Mouse (Mus musculus) MEL (cell line): ENCODE results near the gene Zic5. TPM values are rescaled to one million over a fixed set of nuclear protein-coding genes. Genes with fewer than 3 reads are reported as not detected.

Experiments
- DNase-seq: peaks from one replicate; pipeline ENCODE4 v3.0.0; 2011; ENCODE audit warnings: low read depth, low spot score
- H3K27ac ChIP-seq: 2 replicates; pipeline ENCODE4 v1.5.1; 2012; ENCODE audit warnings: low read depth, mild to moderate bottlenecking, control low read depth, low read length, moderate library complexity; ENCODE audit not compliant: control insufficient read depth
- H3K27me3 ChIP-seq, 2 experiments: fragments of 150-350 bp in 1 of 2; sonication (generic) in 1 of 2; 2 replicates each; pipeline ENCODE4 v1.6.1; 2012; ENCODE audit warnings: low read length in 2 of 2, mild to moderate bottlenecking in 2 of 2, improper control_type of control experiment in 1 of 2, moderate library complexity in 1 of 2; ENCODE audit not compliant: insufficient read depth in 2 of 2, control insufficient read depth in 1 of 2
- H3K36me3 ChIP-seq, 2 experiments: 2 replicates each; pipeline ENCODE4 v1.6.1; 2012 to 2014; ENCODE audit warnings: low read length in 2 of 2, improper control_type of control experiment in 1 of 2, inconsistent platforms in 1 of 2, mild to moderate bottlenecking in 1 of 2; ENCODE audit not compliant: insufficient read depth in 2 of 2, control insufficient read depth in 1 of 2
- H3K4me1 ChIP-seq, 2 experiments: fragments of 150-350 bp in 1 of 2; sonication (generic) in 1 of 2; 2 replicates each; pipeline ENCODE4 v1.6.1; 2012; ENCODE audit warnings: low read length in 2 of 2, improper control_type of control experiment in 1 of 2, mild to moderate bottlenecking in 1 of 2; ENCODE audit not compliant: insufficient read depth in 2 of 2, control insufficient read depth in 1 of 2
- H3K4me3 ChIP-seq, 2 experiments: fragments of 150-350 bp in 1 of 2; sonication (generic) in 1 of 2; 2 replicates each; pipeline ENCODE4 v1.5.1; 2012; ENCODE audit warnings: low read depth in 2 of 2, low read length in 2 of 2, mild to moderate bottlenecking in 2 of 2, moderate library complexity in 2 of 2, control low read depth in 1 of 2, improper control_type of control experiment in 1 of 2; ENCODE audit not compliant: control insufficient read depth in 1 of 2, insufficient read depth in 1 of 2
- H3K79me2 ChIP-seq: 2 replicates; pipeline ENCODE4 v1.6.1; 2012; ENCODE audit warnings: mild to moderate bottlenecking, low read length, moderate library complexity; ENCODE audit not compliant: control insufficient read depth, poor library complexity, insufficient read depth
- H3K9ac ChIP-seq: 2 replicates; pipeline ENCODE4 v1.6.1; 2012; ENCODE audit warnings: low read depth, mild to moderate bottlenecking, control low read depth, low read length, moderate library complexity; ENCODE audit not compliant: control insufficient read depth, poor library complexity, severe bottlenecking
- H3K9me3 ChIP-seq: fragments of 150-350 bp; sonication (generic); replicated peaks from 2 replicates; pipeline ENCODE4 v1.6.1; 2012; ENCODE audit warnings: mild to moderate bottlenecking, low read length, improper control_type of control experiment, moderate library complexity; ENCODE audit not compliant: insufficient read depth
- BHLHE40 ChIP-seq: IDR thresholded peaks from 2 replicates; pipeline ENCODE4 v1.6.1; 2012; ENCODE audit warnings: low read depth, mild to moderate bottlenecking, inconsistent platforms, low read length, improper control_type of control experiment, borderline replicate concordance
- EP300 ChIP-seq, 2 experiments: IDR thresholded peaks; 2 replicates each; pipeline ENCODE4 v1.6.1; 2011; ENCODE audit warnings: improper control_type of control experiment in 2 of 2, low read length in 2 of 2, low read depth in 1 of 2, mild to moderate bottlenecking in 1 of 2
- GABPA ChIP-seq: IDR thresholded peaks from 2 replicates; pipeline ENCODE4 v1.6.1; 2012; ENCODE audit warnings: low read depth, mild to moderate bottlenecking, inconsistent platforms, low read length, improper control_type of control experiment, moderate library complexity
- GATA1 ChIP-seq: IDR thresholded peaks from 2 replicates; pipeline ENCODE4 v1.6.1; 2011; ENCODE audit warnings: low read depth, low read length, improper control_type of control experiment
- HCFC1 ChIP-seq: IDR thresholded peaks from 2 replicates; pipeline ENCODE4 v1.6.1; 2012; ENCODE audit warnings: low read depth, mild to moderate bottlenecking, inconsistent platforms, low read length, improper control_type of control experiment, moderate library complexity
- KAT2A ChIP-seq: conservative IDR thresholded peaks from 2 replicates; pipeline ENCODE4 v1.6.1; 2012; ENCODE audit warnings: low read depth, low read length, improper control_type of control experiment, inconsistent platforms
- MYC ChIP-seq: IDR thresholded peaks from 2 replicates; pipeline ENCODE4 v1.6.1; 2011; ENCODE audit warnings: low read depth, mild to moderate bottlenecking, low read length, improper control_type of control experiment, moderate library complexity
- NRF1 ChIP-seq: IDR thresholded peaks from 2 replicates; pipeline ENCODE4 v1.6.1; 2014; ENCODE audit warnings: low read depth, mild to moderate bottlenecking, inconsistent platforms, low read length, improper control_type of control experiment, moderate library complexity; ENCODE audit not compliant: poor library complexity, insufficient read depth, severe bottlenecking
- POLR2AphosphoS2 ChIP-seq: IDR thresholded peaks from 2 replicates; pipeline ENCODE4 v1.6.1; 2011; ENCODE audit warnings: low read length, improper control_type of control experiment
- RCOR1 ChIP-seq: IDR thresholded peaks from 2 replicates; pipeline ENCODE4 v1.6.1; 2012; ENCODE audit warnings: low read depth, mild to moderate bottlenecking, inconsistent platforms, low read length, improper control_type of control experiment
- TBP ChIP-seq: IDR thresholded peaks from 2 replicates; pipeline ENCODE4 v1.8.0; 2011; ENCODE audit warnings: low read depth, low read length, improper control_type of control experiment
- TCF12 ChIP-seq: IDR thresholded peaks from 2 replicates; pipeline ENCODE4 v1.6.1; 2014; ENCODE audit warnings: low read depth, mild to moderate bottlenecking, inconsistent platforms, low read length, improper control_type of control experiment, moderate library complexity
- USF1 ChIP-seq: IDR thresholded peaks from 2 replicates; pipeline ENCODE4 v1.6.1; 2014; ENCODE audit warnings: low read depth, mild to moderate bottlenecking, inconsistent platforms, low read length, improper control_type of control experiment, moderate library complexity
- ZMIZ1 ChIP-seq: IDR thresholded peaks from 2 replicates; pipeline ENCODE4 v1.6.1; 2012; ENCODE audit warnings: low read depth, mild to moderate bottlenecking, inconsistent platforms, low read length, improper control_type of control experiment, moderate library complexity
- ZNF384 ChIP-seq: IDR thresholded peaks from 2 replicates; pipeline ENCODE4 v1.6.1; 2012; ENCODE audit warnings: low read depth, mild to moderate bottlenecking, inconsistent platforms, low read length, improper control_type of control experiment
- polyA plus RNA-seq, 2 experiments: library from polyadenylated mRNA; stranded (reverse) in 1 of 2; unstranded in 1 of 2; fragments of >175 nt in 1 of 2; fragments of >200 nt in 1 of 2; gene quantifications; 2 replicates each; pipeline versions ENCODE4 v1.2.1 to v1.2.4; 2012; ENCODE audit warnings: low replicate concordance in 2 of 2, low read depth in 1 of 2; ENCODE audit not compliant: insufficient read length in 2 of 2, insufficient read depth in 1 of 2, missing spikeins in 1 of 2
- total RNA-seq: library from RNA; depleted of rRNA; stranded (reverse); fragments of 300-350 nt; gene quantifications from 2 replicates; pipeline ENCODE4 v1.2.3, GENCODE M21; 2012

Gene Zic5
- total and polyA plus RNA-seq, 3 experiments = 10.4 to 50.6 (median 23.6) TPM

DNA sequence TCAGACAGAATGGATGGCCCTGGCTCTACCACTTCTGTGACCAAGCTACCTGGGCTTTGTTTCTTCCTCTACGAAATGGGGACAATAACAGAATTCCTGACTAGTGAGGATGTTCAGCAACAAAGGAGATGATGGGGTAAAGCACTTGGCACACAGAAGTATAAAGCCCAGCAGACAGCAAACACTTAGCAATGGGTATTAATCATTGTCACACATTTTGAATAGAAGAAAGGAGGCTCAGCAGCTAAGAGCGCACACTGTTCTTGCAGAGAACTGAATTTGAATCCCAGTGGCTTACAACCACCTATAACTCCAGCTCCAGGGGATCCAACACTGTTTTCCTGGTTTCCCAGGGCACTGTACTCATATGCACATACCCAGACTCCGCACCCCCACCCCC, 37.8 kb downstream of the Zic5 start:
- no peaks in the 10 kb centered on the region for H3K27me3 ChIP-seq
- H3K79me2 ChIP-seq = no peaks in the 10 kb centered on the region
- H3K4me1 ChIP-seq = peaks cover 0 to 4% of the 10 kb centered on the region in 2 experiments; a peak in 3 of 4 replicates
- DNase-seq = no peak
- H3K9me3 ChIP-seq = no peaks in the 10 kb centered on the region
- no peak overlapping the region for H3K4me3 ChIP-seq
- peaks cover 0 to 5% of the 10 kb centered on the region in 2 experiments; a peak in 2 of 4 replicates for H3K36me3 ChIP-seq
- TF ChIP-seq GABPA = no peak
- no peak for TF ChIP-seq RCOR1
- TF ChIP-seq MYC = no peak
- TF ChIP-seq TCF12 = no peak
- no peak for TF ChIP-seq HCFC1
- no peak for TF ChIP-seq ZMIZ1
- TF ChIP-seq GATA1 = no peak
- TF ChIP-seq USF1 = no peak
- no peak for TF ChIP-seq KAT2A
- TF ChIP-seq EP300 (IDR thresholded peaks at IDR 0.05; ENCODE audit: low read depth in 1 of 2, low read length in 2 of 2) = no peak
- no peak overlapping the region for H3K9ac ChIP-seq
- no peak overlapping the region for H3K27ac ChIP-seq

GRCm38 (mm10) chr14:122427204-122427560, 38.3 kb downstream of the Zic5 start:
- no peaks in the 10 kb centered on the region for H3K27me3 ChIP-seq
- DNase-seq = no peak
- TF ChIP-seq EP300 (IDR thresholded peaks at IDR 0.05; ENCODE audit: low read depth in 1 of 2, low read length in 2 of 2) = no peak
- no peak for TF ChIP-seq POLR2AphosphoS2
- no peak for TF ChIP-seq ZNF384
- no peak for TF ChIP-seq TCF12
- TF ChIP-seq NRF1 = no peak
- TF ChIP-seq BHLHE40 = no peak
- TF ChIP-seq TBP = no peak
- no peak overlapping the region for H3K27ac ChIP-seq
- no peaks in the 10 kb centered on the region for H3K9me3 ChIP-seq
- H3K9ac ChIP-seq = no peak overlapping the region
- H3K36me3 ChIP-seq = peaks cover 0 to 3% of the 10 kb centered on the region in 2 experiments; a peak in 1 of 4 replicates
- H3K4me1 ChIP-seq = peaks cover 0 to under 1% of the 10 kb centered on the region in 2 experiments; a peak in 3 of 4 replicates
- H3K79me2 ChIP-seq = no peaks in the 10 kb centered on the region
- H3K4me3 ChIP-seq = no peak overlapping the region
